Mouse (Mus musculus) c-Kit-positive CD71-positive TER-119-negative erythroid progenitor cells, embryonic 14.5 days (primary cell): Measurements from ENCODE around the gene Pafah1b3.

Experiments
- DNase-seq: peaks from one replicate; pipeline ENCODE4 v3.0.0-alpha.2; 2013; ENCODE audit warnings: low read depth

The Pafah1b3 gene

GRCm38 (mm10) chr7:25305956-25306613 lies 8.3 kb upstream of the Pafah1b3 start, which contains the start of gene Tmem145:
Gene Tmem145, plus strand, starts transcription at chr7:25306106.
- DNase-seq, result no peak

DNA sequence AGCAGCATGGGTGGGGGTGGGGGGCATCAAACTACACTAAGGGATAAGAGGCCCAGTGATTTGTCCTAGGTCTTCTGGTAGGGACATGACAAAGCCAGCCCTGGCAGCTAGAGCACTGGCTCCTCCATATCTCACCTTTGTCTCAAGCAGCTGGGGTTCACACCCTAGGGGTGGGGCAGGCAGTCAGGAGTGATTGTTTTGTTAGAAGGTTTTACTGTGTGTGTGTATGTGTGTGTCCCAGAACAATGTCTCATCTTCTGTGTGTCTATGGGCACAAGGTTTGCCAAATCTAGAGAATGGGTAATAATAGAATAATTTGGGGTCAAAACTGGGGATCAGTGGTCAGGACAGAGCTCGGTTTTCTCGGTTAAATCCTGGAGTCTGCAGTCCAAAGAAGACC lies 7.7 kb upstream of the Pafah1b3 start:
- no peak for DNase-seq

- no peak for DNase-seq
Observed at GRCm38 (mm10) chr7:25303685-25304006, 5.9 kb upstream of the Pafah1b3 start.

DNA sequence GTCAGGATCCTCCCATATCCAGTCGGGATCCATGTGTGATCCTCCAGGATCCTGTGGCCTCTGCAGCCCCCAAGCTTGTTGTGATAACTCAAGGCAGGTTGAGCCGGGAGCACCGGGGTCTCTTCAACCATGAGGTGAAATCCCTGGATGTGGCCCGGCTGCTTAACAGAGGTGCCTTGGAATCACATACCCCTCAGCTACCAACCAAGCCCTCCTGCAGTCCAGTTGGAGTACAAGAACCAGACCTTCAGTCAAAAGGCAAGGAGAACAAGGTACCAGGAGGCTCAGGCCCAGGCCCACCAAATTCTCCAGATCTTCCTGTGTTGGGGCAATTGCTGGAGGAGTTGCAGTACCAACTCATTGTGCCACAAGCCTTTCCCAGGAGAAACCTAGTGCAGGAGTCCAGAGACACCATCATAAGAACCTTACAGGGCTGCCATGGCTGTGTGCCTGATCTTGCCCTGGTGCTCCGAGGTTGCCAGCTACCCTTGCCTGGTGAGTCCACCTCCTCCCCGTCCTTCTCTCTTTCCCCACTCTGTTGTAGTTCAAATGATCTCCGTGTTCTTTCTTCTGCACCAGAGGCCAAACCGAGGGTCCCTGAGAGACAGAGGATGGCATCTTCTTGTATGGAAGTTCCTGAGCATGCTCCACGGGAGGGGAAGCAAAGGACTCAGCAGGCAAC lies 5.4 kb upstream of the Pafah1b3 start:
- no peak for DNase-seq

- DNase-seq, result no peak
Observed at GRCm38 (mm10) chr7:25301063-25301462, 3.3 kb upstream of the Pafah1b3 start, which contains the start of gene Prr19. Gene Prr19, plus strand, starts transcription at chr7:25301411.

DNA sequence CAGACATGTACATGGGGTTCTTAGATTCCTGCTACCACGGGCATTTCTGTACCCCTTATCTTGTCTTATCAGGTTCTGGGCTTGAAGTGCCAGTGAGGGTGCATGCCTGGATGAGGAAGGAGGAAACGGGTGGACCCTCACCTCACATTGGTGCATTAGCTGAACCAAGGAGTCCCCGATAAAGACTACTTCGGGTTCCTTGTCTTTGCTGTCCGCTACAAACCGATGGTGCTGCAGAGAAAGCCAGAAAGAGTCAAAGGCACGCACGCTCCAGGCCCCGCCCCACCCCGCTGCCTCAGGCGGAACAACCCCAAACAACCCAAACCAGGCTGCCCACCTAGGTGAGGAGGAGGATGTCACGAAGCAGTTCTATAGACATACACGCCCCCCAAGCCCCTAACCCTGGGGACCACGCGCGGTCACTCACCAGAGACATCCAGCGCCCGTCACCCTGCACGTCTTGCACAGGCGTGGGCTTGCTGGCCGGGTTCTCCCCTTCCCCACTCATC lies 787 bp downstream of the Pafah1b3 start:
- DNase-seq, result no peak

GRCm38 (mm10) chr7:25294960-25295722 lies 2.6 kb downstream of the Pafah1b3 start:
- DNase-seq, result no peak

- DNase-seq, result no peak
Observed at GRCm38 (mm10) chr7:25294495-25294894, 3.3 kb downstream of the Pafah1b3 start.

- DNase-seq, result no peak
Observed at GRCm38 (mm10) chr7:25293191-25293739, 4.5 kb downstream of the Pafah1b3 start.

DNA sequence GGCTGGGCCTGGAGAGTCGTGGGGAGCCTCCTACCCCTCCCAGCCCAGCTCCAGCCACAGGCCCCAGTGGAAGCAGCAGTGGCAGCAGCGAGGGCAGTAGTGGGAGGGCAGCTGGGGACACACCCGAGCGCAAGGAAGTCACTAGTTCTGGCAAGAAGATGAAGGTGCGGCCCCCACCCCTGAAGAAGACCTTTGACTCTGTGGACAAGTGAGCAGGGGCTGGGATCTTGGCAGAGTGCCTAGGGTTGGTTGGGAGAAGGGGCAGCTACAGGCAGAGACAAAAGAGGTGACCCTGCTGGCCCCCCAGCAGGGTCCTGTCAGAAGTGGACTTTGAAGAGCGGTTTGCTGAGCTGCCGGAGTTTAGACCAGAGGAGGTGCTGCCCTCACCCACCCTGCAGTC lies 5.7 kb downstream of the Pafah1b3 start:
- no peak for DNase-seq

DNA sequence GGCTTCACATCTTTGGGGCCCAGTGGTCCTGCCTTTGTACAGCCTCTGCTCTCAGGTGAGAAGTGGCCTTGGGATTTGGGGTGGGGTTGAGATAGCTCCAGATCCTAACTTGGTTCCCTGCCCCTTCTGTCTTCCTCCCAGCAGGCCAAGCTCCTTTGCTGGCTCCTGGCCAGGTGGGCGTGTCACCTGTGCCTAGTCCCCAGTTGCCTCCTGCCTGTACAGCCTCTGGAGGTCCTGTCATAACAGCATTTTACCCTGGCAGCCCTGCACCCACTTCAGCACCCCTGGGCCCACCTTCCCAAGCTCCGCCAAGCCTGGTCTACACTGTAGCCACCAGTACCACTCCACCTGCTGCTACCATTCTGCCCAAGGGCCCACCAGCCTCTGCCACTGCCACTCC lies 6.9 kb downstream of the Pafah1b3 start:
- no peak for DNase-seq

GRCm38 (mm10) chr7:25290463-25290862 lies 7.3 kb downstream of the Pafah1b3 start:
- no peak for DNase-seq

DNA sequence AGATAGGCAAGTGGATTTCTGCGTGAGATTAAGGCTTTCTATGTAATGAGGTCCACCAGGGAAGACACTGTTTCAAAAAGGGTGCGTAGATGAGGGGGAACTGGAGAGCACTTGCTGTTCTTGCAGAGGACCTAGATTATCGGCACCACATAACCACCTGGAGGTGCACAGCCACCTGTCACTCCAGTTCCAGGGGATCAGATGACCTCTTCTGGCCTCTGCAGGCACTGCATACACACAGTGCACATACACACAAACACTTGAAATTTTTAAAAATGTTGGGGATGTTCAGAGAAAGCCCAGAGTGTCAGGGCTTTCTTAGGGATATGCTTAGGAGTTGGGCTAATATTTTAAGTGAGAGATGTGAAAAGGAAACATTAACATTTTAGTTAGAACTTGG lies 7.9 kb downstream of the Pafah1b3 start:
- DNase-seq, result no peak

DNA sequence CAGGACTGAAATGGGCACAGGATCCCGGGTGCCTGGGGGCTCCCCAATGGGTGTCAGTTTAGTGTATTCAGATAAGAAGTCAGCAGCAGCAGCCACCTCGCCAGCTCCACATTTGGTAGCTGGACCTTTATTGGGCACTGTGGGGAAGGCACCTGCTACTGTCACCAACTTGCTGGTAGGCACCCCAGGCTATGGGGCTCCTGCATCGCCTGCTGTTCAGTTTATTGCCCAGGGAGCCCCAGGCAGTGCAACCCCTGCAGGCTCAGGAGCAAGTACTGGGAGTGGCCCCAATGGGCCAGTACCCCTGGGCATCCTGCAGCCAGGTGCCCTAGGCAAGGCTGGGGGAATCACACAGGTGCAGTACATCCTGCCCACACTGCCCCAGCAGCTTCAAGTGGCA lies 9.1 kb downstream of the Pafah1b3 start:
- DNase-seq, result no peak

DNA sequence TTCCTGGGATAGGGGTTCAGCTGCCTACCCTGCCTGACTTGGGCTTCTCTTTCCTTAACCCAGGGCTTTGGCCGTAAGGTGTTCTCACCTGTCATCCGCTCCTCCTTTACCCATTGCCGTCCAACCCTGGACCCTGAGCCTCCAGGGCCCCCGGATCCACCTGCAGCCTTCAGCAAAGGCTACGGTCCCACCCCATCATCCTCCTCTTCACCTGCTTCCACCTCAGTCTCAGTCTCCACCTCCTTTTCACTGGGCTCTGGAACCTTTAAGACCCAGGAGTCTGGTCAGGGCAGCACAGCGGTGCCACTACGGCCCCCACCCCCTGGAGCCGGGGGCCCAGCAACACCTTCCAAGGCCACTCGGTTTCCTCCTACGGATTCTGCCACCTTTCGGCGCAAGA lies 9.8 kb downstream of the Pafah1b3 start:
- DNase-seq, result no peak

GRCm38 (mm10) chr7:25286989-25287388 lies 10.8 kb downstream of the Pafah1b3 start:
- no peak for DNase-seq

GRCm38 (mm10) chr7:25285511-25286238 lies 12.1 kb downstream of the Pafah1b3 start:
- DNase-seq, result no peak

DNA sequence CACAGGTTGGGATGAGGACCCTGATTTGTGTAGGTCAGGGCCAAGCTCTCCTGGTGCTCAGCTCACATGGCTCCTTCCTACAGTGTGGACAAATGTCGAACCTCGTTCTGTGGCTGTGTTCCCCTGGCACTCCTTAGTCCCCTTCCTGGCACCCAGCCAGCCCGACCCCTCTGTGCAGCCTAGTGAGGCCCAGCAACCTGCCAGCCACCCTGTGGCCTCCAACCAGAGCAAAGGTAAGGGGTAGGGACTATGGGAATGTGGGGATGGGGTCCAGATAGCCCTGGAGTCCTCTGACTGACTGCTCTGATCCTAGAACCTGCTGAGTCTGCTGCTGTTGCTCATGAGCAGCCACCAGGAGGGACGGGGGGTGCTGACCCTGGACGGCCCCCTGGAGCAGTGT lies 13.0 kb downstream of the Pafah1b3 start:
- DNase-seq, result no peak

DNA sequence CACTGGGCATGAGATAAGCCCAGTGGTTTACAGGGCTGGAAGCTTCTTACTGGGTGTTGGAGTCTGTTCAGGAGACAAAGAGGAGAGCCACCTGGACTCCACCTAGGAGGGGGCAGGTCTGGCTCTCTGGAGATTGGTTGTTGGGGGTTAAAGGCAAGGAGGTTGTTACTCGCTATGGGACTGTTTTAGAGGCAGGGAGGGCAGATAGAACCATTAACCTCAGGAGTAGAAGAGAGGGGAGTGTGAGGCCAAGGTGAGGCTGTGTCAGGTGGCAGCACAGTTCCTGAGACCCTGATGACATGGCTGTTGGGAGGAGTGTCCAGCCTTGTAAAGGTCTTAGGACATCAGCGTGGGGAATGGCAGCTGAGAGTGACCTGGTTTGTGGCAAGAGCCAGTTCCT lies 13.6 kb downstream of the Pafah1b3 start:
- DNase-seq, result no peak

DNA sequence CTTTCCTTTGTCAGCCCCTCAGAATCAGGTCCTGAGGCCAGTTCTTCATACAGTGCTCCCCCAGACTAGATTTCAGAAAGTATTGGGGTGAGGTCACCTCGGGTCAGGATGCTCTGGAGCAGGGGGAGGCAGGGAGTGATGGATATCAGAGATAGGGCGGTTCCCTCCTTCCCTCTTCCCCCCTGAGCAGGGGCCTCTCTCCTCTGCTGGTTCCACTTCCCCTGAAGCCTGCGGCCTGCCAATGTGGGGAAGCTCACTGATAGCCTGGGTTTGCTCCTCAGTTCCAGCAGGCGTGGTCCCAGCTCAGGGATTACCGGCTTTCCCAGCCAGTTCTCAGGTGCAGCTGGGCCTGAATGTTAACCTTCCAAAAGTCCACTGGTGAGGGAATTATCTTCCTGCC lies 14.1 kb downstream of the Pafah1b3 start:
- no peak for DNase-seq

DNA sequence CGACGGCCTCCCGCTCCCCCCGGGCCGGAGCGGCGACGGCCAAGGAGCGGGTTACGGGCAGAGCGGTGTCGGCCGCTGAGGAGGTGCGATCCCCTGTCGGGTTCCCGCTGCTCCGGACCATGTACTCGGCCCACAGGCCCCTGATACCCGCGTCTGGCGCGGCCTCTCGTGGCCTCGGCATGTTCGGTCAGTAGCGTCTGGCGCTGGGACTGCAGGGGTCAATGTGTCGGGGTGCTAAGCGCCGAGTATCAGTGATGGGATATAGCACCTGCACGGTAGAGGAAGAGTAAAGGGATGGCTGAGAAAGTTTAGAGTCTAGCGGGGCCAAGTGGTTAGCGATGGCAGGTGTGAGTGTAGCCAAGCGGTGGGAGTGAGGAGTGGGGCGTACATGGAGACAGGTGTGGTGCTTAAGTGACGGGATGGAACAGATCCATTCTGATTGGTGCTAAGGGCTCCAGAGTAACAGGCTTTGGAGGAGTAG lies 15.0 kb downstream of the Pafah1b3 start:
- no peak for DNase-seq
